Mouse (Mus musculus): Measurements from ENCODE around the gene Xpot. TPM values are rescaled to one million over a fixed set of nuclear protein-coding genes. Genes with fewer than 3 reads are reported as not detected.

Xpot gene
- polyA plus RNA-seq, 1 experiment from 2014 or later: 42.8 TPM

- 85% methylated on average over 10 of the region's 10 CpGs for WGBS
- H3K9ac ChIP-seq (ENCODE audit: low read length): no peak overlapping the region
- H3K4me1 ChIP-seq (replicated peaks; ENCODE audit: control insufficient read depth, insufficient read depth, low read length): no peaks in the 10 kb centered on the region
- no peaks in the 10 kb centered on the region for H3K9me3 ChIP-seq (ENCODE audit: control insufficient read depth, low read length)
- H3K27ac ChIP-seq (ENCODE audit: low read length): no peak overlapping the region
- H3K27me3 ChIP-seq (ENCODE audit: control insufficient read depth, insufficient read depth, low read depth, low read length): no peaks in the 10 kb centered on the region
- no peak overlapping the region for H3K4me2 ChIP-seq (ENCODE audit: low read depth, low read length)
- no peak overlapping the region for H3K4me3 ChIP-seq (ENCODE audit: low read length)
- ATAC-seq (ENCODE audit: low read depth): no peak
- H3K36me3 ChIP-seq (ENCODE audit: control insufficient read depth, insufficient read depth, low read length): peaks cover 61% of the 10 kb centered on the region
These were observed 18.0 kb downstream of the Xpot start for GRCm38 (mm10) chr10:121608177-121608576.

- no peaks in the 10 kb centered on the region for H3K4me1 ChIP-seq (replicated peaks; ENCODE audit: control insufficient read depth, insufficient read depth, low read length)
- no peak for ATAC-seq (ENCODE audit: low read depth)
- H3K4me2 ChIP-seq (ENCODE audit: low read depth, low read length): no peak overlapping the region
- whole genome bisulfite sequencing: 91% methylated on average over 13 of the region's 13 CpGs
- no peaks in the 10 kb centered on the region for H3K27me3 ChIP-seq (ENCODE audit: control insufficient read depth, insufficient read depth, low read depth, low read length)
- no peak overlapping the region for H3K9ac ChIP-seq (ENCODE audit: low read length)
- no peak overlapping the region for H3K4me3 ChIP-seq (ENCODE audit: low read length)
- H3K36me3 ChIP-seq (ENCODE audit: control insufficient read depth, insufficient read depth, low read length): peaks cover 64% of the 10 kb centered on the region
- no peak overlapping the region for H3K27ac ChIP-seq (ENCODE audit: low read length)
- no peaks in the 10 kb centered on the region for H3K9me3 ChIP-seq (ENCODE audit: control insufficient read depth, low read length)
These were observed 21.3 kb downstream of the Xpot start for GRCm38 (mm10) chr10:121604632-121605344.

DNA sequence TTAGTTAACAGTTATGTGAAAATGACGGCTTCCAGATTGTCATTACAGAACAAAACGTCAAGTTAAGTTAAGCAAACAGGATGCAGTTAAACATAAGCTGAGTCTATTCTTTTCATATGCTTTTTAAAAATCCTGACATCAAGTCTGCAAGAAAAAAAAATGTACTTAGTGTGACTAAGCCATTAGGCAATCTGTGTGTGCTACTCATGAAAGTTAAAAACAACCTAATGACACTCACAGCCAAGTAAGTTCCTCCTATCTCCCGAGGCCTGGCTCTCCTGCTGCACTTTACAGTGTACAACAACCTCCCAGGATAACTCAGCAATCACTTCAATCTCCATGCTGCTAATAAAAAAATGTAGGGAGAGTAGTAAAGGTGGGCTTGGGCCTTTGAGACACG, 22.6 kb downstream of the Xpot start:
- H3K9ac ChIP-seq (ENCODE audit: low read length): no peak overlapping the region
- no peak for ATAC-seq (ENCODE audit: low read depth)
- no peak overlapping the region for H3K27ac ChIP-seq (ENCODE audit: low read length)
- peaks cover 70% of the 10 kb centered on the region for H3K36me3 ChIP-seq (ENCODE audit: control insufficient read depth, insufficient read depth, low read length)
- no peak overlapping the region for H3K4me2 ChIP-seq (ENCODE audit: low read depth, low read length)
- no peak overlapping the region for H3K4me3 ChIP-seq (ENCODE audit: low read length)
- no peaks in the 10 kb centered on the region for H3K27me3 ChIP-seq (ENCODE audit: control insufficient read depth, insufficient read depth, low read depth, low read length)
- WGBS: 75% methylated on average over 4 of the region's 4 CpGs
- H3K9me3 ChIP-seq (ENCODE audit: control insufficient read depth, low read length): no peaks in the 10 kb centered on the region
- H3K4me1 ChIP-seq (replicated peaks; ENCODE audit: control insufficient read depth, insufficient read depth, low read length): no peaks in the 10 kb centered on the region

DNA sequence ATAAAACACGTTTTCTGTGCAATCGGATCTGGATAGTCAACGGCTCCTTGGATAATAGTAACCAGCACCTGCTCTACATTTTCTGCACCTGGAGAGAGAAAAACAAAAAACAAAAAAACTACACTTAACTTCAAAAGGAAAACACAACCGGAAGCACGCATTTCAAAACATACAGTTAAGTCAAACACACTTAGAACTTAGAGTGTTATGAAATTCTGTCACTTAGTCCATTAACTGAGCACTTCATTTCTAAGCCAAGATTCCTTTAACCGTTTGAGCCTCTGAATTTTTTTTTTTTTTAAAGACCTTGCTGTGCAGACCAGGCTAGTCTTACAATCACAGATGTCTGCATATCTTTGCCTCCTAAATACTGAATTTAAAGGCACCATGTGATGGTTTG, 24.9 kb downstream of the Xpot start:
- H3K4me1 ChIP-seq (replicated peaks; ENCODE audit: control insufficient read depth, insufficient read depth, low read length): no peaks in the 10 kb centered on the region
- no peak overlapping the region for H3K4me2 ChIP-seq (ENCODE audit: low read depth, low read length)
- no peaks in the 10 kb centered on the region for H3K27me3 ChIP-seq (ENCODE audit: control insufficient read depth, insufficient read depth, low read depth, low read length)
- no peak for ATAC-seq (ENCODE audit: low read depth)
- peaks cover 65% of the 10 kb centered on the region for H3K36me3 ChIP-seq (ENCODE audit: control insufficient read depth, insufficient read depth, low read length)
- WGBS: 64% methylated on average over 6 of the region's 6 CpGs
- no peak overlapping the region for H3K4me3 ChIP-seq (ENCODE audit: low read length)
- no peak overlapping the region for H3K27ac ChIP-seq (ENCODE audit: low read length)
- H3K9me3 ChIP-seq (ENCODE audit: control insufficient read depth, low read length): no peaks in the 10 kb centered on the region
- no peak overlapping the region for H3K9ac ChIP-seq (ENCODE audit: low read length)

DNA sequence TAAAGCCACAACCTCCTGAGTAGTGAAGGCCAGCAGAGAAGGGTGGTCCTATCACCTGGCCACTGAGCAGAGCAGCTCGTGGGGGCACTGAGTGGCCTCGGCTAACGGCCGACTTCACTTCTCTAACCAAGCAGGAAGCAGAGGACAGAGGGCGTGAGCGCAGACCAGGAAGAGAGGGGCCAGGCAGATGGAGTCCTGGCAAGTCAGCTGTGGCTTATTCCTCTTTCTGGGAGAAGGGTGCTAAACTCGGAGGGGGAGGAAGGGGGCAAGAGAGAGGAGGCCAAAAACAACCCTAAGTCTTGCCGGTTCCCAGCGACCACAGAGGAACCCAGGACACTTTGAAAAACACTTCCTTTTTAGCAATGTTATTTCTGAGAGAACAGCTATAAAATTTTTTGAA, 29.6 kb downstream of the Xpot start:
- H3K27ac ChIP-seq (ENCODE audit: low read length): no peak overlapping the region
- no peak for ATAC-seq (ENCODE audit: low read depth)
- H3K36me3 ChIP-seq (ENCODE audit: control insufficient read depth, insufficient read depth, low read length): peaks cover 53% of the 10 kb centered on the region
- no peak overlapping the region for H3K4me2 ChIP-seq (ENCODE audit: low read depth, low read length)
- no peaks in the 10 kb centered on the region for H3K27me3 ChIP-seq (ENCODE audit: control insufficient read depth, insufficient read depth, low read depth, low read length)
- H3K9me3 ChIP-seq (ENCODE audit: control insufficient read depth, low read length): no peaks in the 10 kb centered on the region
- H3K4me3 ChIP-seq (ENCODE audit: low read length): no peak overlapping the region
- no peaks in the 10 kb centered on the region for H3K4me1 ChIP-seq (replicated peaks; ENCODE audit: control insufficient read depth, insufficient read depth, low read length)
- WGBS: 82% methylated on average over 9 of the region's 9 CpGs
- no peak overlapping the region for H3K9ac ChIP-seq (ENCODE audit: low read length)

DNA sequence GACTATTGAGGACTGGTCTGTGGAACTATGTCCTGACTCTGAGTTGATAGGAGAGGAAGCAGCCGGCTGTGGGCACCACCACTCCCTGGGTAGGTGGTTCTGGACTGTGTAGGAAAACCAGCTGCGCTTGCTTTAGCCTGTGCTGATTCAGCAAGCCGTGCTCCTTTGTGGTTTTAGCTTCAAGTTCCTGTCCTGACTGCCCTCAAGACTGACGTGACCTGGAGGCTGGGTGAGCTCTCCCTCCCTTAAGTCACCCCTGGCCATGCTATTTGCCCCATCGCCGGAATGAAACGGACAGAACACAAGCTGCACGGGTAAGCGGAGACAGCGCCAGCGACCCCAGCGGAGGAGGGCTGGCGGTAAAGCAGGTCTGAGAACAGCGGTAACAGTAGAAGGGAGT, 35.0 kb downstream of the Xpot start:
- H3K4me2 ChIP-seq (ENCODE audit: low read depth, low read length): no peak overlapping the region
- ATAC-seq (ENCODE audit: low read depth): no peak
- no peak overlapping the region for H3K9ac ChIP-seq (ENCODE audit: low read length)
- no peak overlapping the region for H3K4me3 ChIP-seq (ENCODE audit: low read length)
- H3K4me1 ChIP-seq (replicated peaks; ENCODE audit: control insufficient read depth, insufficient read depth, low read length): no peaks in the 10 kb centered on the region
- H3K36me3 ChIP-seq (ENCODE audit: control insufficient read depth, insufficient read depth, low read length): peaks cover 29% of the 10 kb centered on the region
- no peak overlapping the region for H3K27ac ChIP-seq (ENCODE audit: low read length)
- H3K27me3 ChIP-seq (ENCODE audit: control insufficient read depth, insufficient read depth, low read depth, low read length): no peaks in the 10 kb centered on the region
- no peaks in the 10 kb centered on the region for H3K9me3 ChIP-seq (ENCODE audit: control insufficient read depth, low read length)
- WGBS: 80% methylated on average over 14 of the region's 14 CpGs

GRCm38 (mm10) chr10:121587371-121587840, 38.7 kb downstream of the Xpot start:
- Histone ChIP-seq H3K9ac (ENCODE audit: low read length) (peak overlapping the region; percentile 89), H3K4me1 (replicated peaks; ENCODE audit: control insufficient read depth, insufficient read depth, low read length) (peaks cover 4% of the 10 kb centered on the region; the same call in 1 of the 2 replicates), H3K27ac (ENCODE audit: low read length) (peak overlapping the region; percentile 84), H3K36me3 (ENCODE audit: control insufficient read depth, insufficient read depth, low read length) (peaks cover 25% of the 10 kb centered on the region), H3K4me2 (ENCODE audit: low read depth, low read length) (peak overlapping the region; percentile 70), H3K27me3 (ENCODE audit: control insufficient read depth, insufficient read depth, low read depth, low read length) (no peaks in the 10 kb centered on the region), H3K4me3 (ENCODE audit: low read length) (peak overlapping the region; percentile 88), H3K9me3 (ENCODE audit: control insufficient read depth, low read length) (no peaks in the 10 kb centered on the region)
- WGBS: 54% methylated on average over 6 of the region's 6 CpGs
- no peak for ATAC-seq (ENCODE audit: low read depth)

GRCm38 (mm10) chr10:121586675-121587370, 39.3 kb downstream of the Xpot start, which contains the start of gene Tbk1:
Tbk1 (minus strand) TSS chr10:121586787.
- H3K9ac ChIP-seq (ENCODE audit: low read length): peak within 1 kb of the TSS; percentile 89
- under 1% methylated on average over 52 of the region's 58 CpGs for WGBS
- H3K9me3 ChIP-seq (ENCODE audit: control insufficient read depth, low read length): no peaks in the 10 kb centered on the region
- peak within 1 kb of the TSS; percentile 84 for H3K27ac ChIP-seq (ENCODE audit: low read length)
- H3K4me1 ChIP-seq (replicated peaks; ENCODE audit: control insufficient read depth, insufficient read depth, low read length): peaks cover 4% of the 10 kb centered on the region; the same call in 1 of the 2 replicates
- peak; percentile 99 for ATAC-seq (ENCODE audit: low read depth)
- peak within 1 kb of the TSS; percentile 70 for H3K4me2 ChIP-seq (ENCODE audit: low read depth, low read length)
- no peaks in the 10 kb centered on the region for H3K27me3 ChIP-seq (ENCODE audit: control insufficient read depth, insufficient read depth, low read depth, low read length)
- peaks cover 28% of the 10 kb centered on the region for H3K36me3 ChIP-seq (ENCODE audit: control insufficient read depth, insufficient read depth, low read length)
- H3K4me3 ChIP-seq (ENCODE audit: low read length): peak within 1 kb of the TSS; percentile 88

- Histone ChIP-seq H3K27ac (ENCODE audit: low read length) (peak overlapping the region; percentile 84), H3K9me3 (ENCODE audit: control insufficient read depth, low read length) (no peaks in the 10 kb centered on the region), H3K4me1 (replicated peaks; ENCODE audit: control insufficient read depth, insufficient read depth, low read length) (peaks cover 4% of the 10 kb centered on the region; the same call in 1 of the 2 replicates), H3K4me3 (ENCODE audit: low read length) (peak overlapping the region; percentile 88), H3K9ac (ENCODE audit: low read length) (peak overlapping the region; percentile 89), H3K27me3 (ENCODE audit: control insufficient read depth, insufficient read depth, low read depth, low read length) (no peaks in the 10 kb centered on the region), H3K36me3 (ENCODE audit: control insufficient read depth, insufficient read depth, low read length) (peaks cover 29% of the 10 kb centered on the region), H3K4me2 (ENCODE audit: low read depth, low read length) (peak overlapping the region; percentile 70)
- whole genome bisulfite sequencing: 3% methylated on average over 33 of the region's 48 CpGs
- peak; percentile 70 for ATAC-seq (ENCODE audit: low read depth)
These were observed 40.1 kb downstream of the Xpot start for GRCm38 (mm10) chr10:121585791-121586642.

All from lung, embryonic 16.5 days (tissue).